Mouse (Mus musculus) E14TG2a.4 (cell line): Measurements from ENCODE around the gene Nlrp3.

Experiments
- CTCF ChIP-seq: conservative IDR thresholded peaks from 2 replicates; pipeline ENCODE4 v1.5.1; 2014; ENCODE audit warnings: low read length
- NANOG ChIP-seq: IDR thresholded peaks from 2 replicates; pipeline ENCODE4 v1.6.1; 2014; ENCODE audit warnings: borderline replicate concordance, low read length, mixed read lengths

- TF ChIP-seq CTCF (no peak), NANOG (no peak)
These were observed 23.9 kb upstream of the Nlrp3 start for GRCm38 (mm10) chr11:59517441-59517840.
